Mouse (Mus musculus): Measurements from ENCODE around the gene Rpn1. TPM values are rescaled to one million over a fixed set of nuclear protein-coding genes. Genes with fewer than 3 reads are reported as not detected.

Rpn1 gene
- polyA plus RNA-seq (2012; rRNA removed): 282 and 305 TPM in 2 replicates

- WGBS: under 1% methylated on average over 71 of the region's 71 CpGs
- peak; percentile 83 for DNase-seq (ENCODE audit: low read depth, low spot score)
Measured at GRCm38 (mm10) chr6:88084278-88085151, at the start of gene Rpn1. Rpn1 (plus strand) TSS chr6:88084482.

GRCm38 (mm10) chr6:88037471-88038045, 46.7 kb upstream of the Rpn1 start:
- DNase-seq (ENCODE audit: low read depth, low spot score): no peak
- 68% methylated on average over 4 of the region's 4 CpGs for WGBS

GRCm38 (mm10) chr6:88039426-88039825, 44.9 kb upstream of the Rpn1 start:
- DNase-seq (ENCODE audit: low read depth, low spot score): no peak
- WGBS: 89% methylated on average over 4 of the region's 4 CpGs

- DNase-seq (ENCODE audit: low read depth, low spot score): no peak
Measured at GRCm38 (mm10) chr6:88041221-88041620, 43.1 kb upstream of the Rpn1 start.

DNA sequence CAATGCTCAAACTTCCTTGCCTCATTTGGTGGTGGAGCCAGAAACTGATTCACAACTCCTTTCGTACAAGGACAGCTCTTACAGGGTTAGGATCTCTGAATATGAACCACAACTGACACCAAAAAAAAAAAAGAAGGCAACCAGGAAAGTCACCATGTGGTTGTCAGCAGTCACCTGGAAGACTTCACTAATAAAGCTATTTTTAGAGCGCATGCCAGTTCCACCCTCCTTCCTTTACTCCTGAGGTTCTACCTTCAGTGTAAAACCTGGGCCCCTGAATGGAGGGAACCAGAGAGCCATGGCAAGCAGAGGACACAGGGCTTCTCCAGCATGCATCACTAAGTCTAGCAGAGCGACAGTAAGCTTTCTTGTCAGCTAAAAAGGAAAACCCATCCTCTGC, 41.9 kb upstream of the Rpn1 start:
- DNase-seq (ENCODE audit: low read depth, low spot score): no peak
- WGBS: 65% methylated on average over 3 of the region's 3 CpGs

More at GRCm38 (mm10) chr6:88041221-88041620, 43.1 kb upstream of the Rpn1 start:
- 38% methylated on average over 4 of the region's 4 CpGs for WGBS

- 1% methylated on average over 3 of the region's 3 CpGs for WGBS
Measured at GRCm38 (mm10) chr6:88044234-88044576, 40.1 kb upstream of the Rpn1 start.

GRCm38 (mm10) chr6:88044577-88045405, 39.5 kb upstream of the Rpn1 start, which contains the start of gene Rab7:
Rab7 (minus strand) TSS chr6:88045270.
- peak; percentile 86 for DNase-seq (ENCODE audit: low read depth, low spot score)
- under 1% methylated on average over 82 of the region's 82 CpGs for WGBS

More at GRCm38 (mm10) chr6:88044234-88044576, 40.1 kb upstream of the Rpn1 start:
- DNase-seq (ENCODE audit: low read depth, low spot score): no peak

DNA sequence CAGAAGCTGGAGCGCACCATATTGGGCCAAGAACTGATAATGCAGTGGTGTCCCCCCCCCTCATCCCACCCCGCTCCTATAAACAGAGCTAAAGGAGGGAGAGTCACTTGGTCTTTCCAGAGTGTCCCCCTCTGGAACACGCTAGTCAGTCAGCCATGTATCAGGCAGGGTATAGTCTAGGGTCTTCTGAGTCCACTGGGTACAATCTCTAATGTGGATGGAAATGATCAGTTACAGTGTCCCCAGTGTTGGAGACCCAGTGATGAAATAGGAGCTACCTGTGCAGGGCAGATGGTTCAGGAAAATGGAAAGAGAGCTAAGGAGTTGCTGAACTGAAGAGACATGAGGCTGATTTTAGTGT, 38.9 kb upstream of the Rpn1 start:
- no peak for DNase-seq (ENCODE audit: low read depth, low spot score)
- WGBS: 25% methylated on average over 3 of the region's 3 CpGs

DNA sequence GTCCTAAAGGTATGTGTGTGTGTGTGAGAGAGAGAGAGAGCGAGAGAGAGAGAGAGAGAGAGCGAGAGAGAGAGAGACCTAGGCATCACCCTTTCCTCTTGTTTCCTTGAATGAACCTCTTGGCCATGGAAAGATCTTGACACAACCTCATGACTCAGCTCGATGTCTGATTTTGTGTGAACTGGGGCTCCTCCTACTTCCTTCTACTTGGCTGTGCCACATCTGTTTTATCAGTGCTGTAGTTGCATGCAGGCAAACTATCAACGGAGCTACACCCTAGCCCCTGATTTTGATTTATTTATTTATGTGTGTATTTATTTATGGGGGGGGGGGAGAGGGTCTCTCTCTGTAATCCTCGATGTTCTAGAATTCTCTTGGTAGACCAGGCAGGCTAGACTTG, 36.4 kb upstream of the Rpn1 start:
- no peak for DNase-seq (ENCODE audit: low read depth, low spot score)
- WGBS: 43% methylated on average over 5 of the region's 5 CpGs

GRCm38 (mm10) chr6:88049008-88049407, 35.3 kb upstream of the Rpn1 start:
- WGBS: 39% methylated on average over 6 of the region's 6 CpGs
- peak; percentile 78 for DNase-seq (ENCODE audit: low read depth, low spot score)

- WGBS: 38% methylated on average over 5 of the region's 5 CpGs
- DNase-seq (ENCODE audit: low read depth, low spot score): no peak
Measured at GRCm38 (mm10) chr6:88051206-88051605, 33.1 kb upstream of the Rpn1 start.

- WGBS: 23% methylated on average over 11 of the region's 11 CpGs
- DNase-seq (ENCODE audit: low read depth, low spot score): no peak
Measured at GRCm38 (mm10) chr6:88053228-88054080, 30.8 kb upstream of the Rpn1 start.

DNA sequence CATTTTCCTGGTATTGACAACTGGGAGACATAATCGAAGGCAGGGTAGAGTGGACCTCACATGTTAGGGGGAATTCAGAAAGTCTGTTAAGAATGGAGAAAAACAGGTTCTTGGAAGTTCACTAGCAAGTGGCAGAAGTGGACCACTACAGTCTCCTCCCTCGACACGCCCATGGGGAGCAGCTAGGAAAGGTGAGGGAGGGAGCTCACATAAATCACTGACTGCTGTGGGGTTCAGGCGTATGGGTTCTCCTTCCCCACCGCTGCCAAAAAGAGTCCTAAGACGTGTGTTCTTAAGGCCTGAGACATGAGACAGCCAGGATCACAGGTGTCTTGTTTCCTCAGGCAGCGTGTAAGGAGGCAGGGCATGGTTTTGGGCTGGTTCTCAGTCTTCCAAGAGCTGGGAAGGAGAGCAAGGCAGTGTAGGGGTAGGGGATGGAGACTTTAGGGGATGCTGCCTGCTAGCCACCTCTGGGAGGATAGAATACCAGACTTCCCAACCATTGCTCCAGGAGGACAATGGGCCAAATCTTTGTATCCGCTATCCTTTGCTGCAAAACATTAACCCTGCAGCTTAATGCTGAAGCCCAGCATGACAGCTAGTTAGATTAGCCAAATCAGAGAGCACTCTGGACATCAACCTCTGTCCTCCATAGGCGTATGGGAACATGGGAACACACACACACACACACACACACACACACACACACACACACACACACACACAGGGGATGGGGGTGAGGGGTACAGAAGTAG, 30.0 kb upstream of the Rpn1 start:
- WGBS: 38% methylated on average over 9 of the region's 9 CpGs
- no peak for DNase-seq (ENCODE audit: low read depth, low spot score)

- 47% methylated on average over 5 of the region's 5 CpGs for WGBS
- no peak for DNase-seq (ENCODE audit: low read depth, low spot score)
Measured at GRCm38 (mm10) chr6:88055663-88056062, 28.6 kb upstream of the Rpn1 start.

GRCm38 (mm10) chr6:88056866-88057265, 27.4 kb upstream of the Rpn1 start:
- 57% methylated on average over 5 of the region's 5 CpGs for WGBS
- DNase-seq (ENCODE audit: low read depth, low spot score): no peak

DNA sequence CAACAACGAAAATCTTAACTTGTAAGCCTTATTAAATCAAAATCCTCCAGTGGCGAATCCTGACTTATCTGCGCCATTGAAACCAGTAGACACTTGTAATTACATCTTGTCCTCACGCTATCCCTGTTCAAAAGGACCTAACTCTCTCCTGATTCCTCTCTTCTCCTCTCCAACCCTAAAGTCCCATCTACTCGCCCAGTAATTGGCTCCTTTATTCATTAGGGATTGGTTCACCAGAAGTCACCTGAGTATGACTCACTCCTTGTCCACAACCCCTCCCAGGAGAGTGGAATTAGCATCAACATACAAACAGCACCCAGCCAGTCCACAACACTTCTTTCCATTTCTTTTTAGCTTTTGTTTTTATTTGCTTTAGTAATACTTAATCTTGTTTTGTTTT, 24.4 kb upstream of the Rpn1 start:
- no peak for DNase-seq (ENCODE audit: low read depth, low spot score)
- WGBS: 92% methylated on average over 5 of the region's 5 CpGs

- 80% methylated on average over 4 of the region's 4 CpGs for WGBS
Measured at GRCm38 (mm10) chr6:88060602-88061001, 23.7 kb upstream of the Rpn1 start.

DNA sequence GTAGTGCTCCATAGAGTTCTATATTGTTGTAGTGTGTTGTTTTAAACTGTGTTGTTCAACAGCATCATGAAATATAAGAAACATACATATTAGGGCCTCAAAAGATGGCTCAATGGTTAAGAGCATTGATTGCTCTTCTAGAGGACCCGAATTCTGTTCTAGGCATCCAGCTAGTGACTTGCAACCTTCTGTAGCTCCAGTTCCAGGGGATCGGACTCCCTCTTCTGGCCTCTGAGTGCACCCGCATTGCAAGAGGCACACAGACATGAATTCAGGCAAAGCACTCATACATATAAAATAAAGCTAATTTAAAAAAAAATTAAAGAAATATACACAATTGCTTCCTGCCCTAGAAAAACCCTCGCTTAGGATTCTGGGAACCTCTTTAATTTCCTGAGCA, 22.9 kb upstream of the Rpn1 start:
- no peak for DNase-seq (ENCODE audit: low read depth, low spot score)
- 86% methylated on average over 4 of the region's 4 CpGs for WGBS

More at GRCm38 (mm10) chr6:88060602-88061001, 23.7 kb upstream of the Rpn1 start:
- no peak for DNase-seq (ENCODE audit: low read depth, low spot score)

- DNase-seq (ENCODE audit: low read depth, low spot score): no peak
- WGBS: 82% methylated on average over 4 of the region's 4 CpGs
Measured at GRCm38 (mm10) chr6:88062398-88062797, 21.9 kb upstream of the Rpn1 start.

Measured in large intestine, adult 2 months (tissue).